Mouse (Mus musculus): Measurements from ENCODE around the gene Nras.

- no peak for TF ChIP-seq CTCF (IDR thresholded peaks at IDR 0.05; ENCODE audit: insufficient read depth, low read depth, low read length)
- TF ChIP-seq POLR2A (IDR thresholded peaks at IDR 0.05; ENCODE audit: insufficient read depth, low read depth, low read length), result no peak
Observed at GRCm38 (mm10) chr3:103057752-103058151, 333 bp upstream of the Nras start.

Data from olfactory bulb, adult 2 months (tissue).